Mouse (Mus musculus) forebrain, embryonic 10.5 days (tissue): Measurements from ENCODE around the gene Ina. TPM values are rescaled to one million over a fixed set of nuclear protein-coding genes. Genes with fewer than 3 reads are reported as not detected.
"Not testable (repeated sequence)": the region's sequence is repeated elsewhere in the genome, so short reads cannot be mapped to it uniquely, and the experiment has no call there.

Experiments
- DNase-seq: peaks from one replicate; pipeline ENCODE4 v3.0.0-alpha.2; 2017; ENCODE audit warnings: low spot score; ENCODE audit errors: extremely low spot score
- H3K27ac ChIP-seq: fragments of 300-500 bp; sonication (generic); 2 replicates; pipeline ENCODE4 v1.5.1; 2016; ENCODE audit warnings: mild to moderate bottlenecking
- H3K27me3 ChIP-seq: fragments of 300-500 bp; sonication (generic); 2 replicates; pipeline ENCODE4 v1.6.1; 2016; ENCODE audit warnings: mild to moderate bottlenecking; ENCODE audit not compliant: poor library complexity, severe bottlenecking
- H3K36me3 ChIP-seq: fragments of 300-500 bp; sonication (generic); replicated peaks from 2 replicates; pipeline ENCODE4 v1.6.1; 2016; ENCODE audit warnings: mild to moderate bottlenecking, moderate library complexity
- H3K4me1 ChIP-seq: fragments of 300-500 bp; sonication (generic); 2 replicates; pipeline ENCODE4 v1.6.1; 2016
- H3K4me3 ChIP-seq: fragments of 300-500 bp; sonication (generic); 2 replicates; pipeline ENCODE4 v1.5.1; 2016; ENCODE audit warnings: mild to moderate bottlenecking, moderate library complexity
- H3K9me3 ChIP-seq: fragments of 300-500 bp; sonication (generic); 2 replicates; pipeline ENCODE4 v1.6.1; 2016; ENCODE audit warnings: mild to moderate bottlenecking, moderate library complexity
- WGBS: fragments of 180-500 bp; shearing (Covaris S2); methylation state at CpG from one replicate; pipeline ENCODE4 v1.1.7; 2016; 5-methylcytosine and 5-hydroxymethylcytosine counted together
- polyA plus RNA-seq: library from polyadenylated mRNA; unstranded; fragments of >200 nt; fragmentation: Nextera tagmentation; extraction: Ambion mirVana; gene quantifications from 2 replicates; pipeline ENCODE4 v1.2.1, GENCODE M21; 2016

Ina gene
- polyA plus RNA-seq, 1 experiment from 2014 or later = 15.8 TPM

DNA sequence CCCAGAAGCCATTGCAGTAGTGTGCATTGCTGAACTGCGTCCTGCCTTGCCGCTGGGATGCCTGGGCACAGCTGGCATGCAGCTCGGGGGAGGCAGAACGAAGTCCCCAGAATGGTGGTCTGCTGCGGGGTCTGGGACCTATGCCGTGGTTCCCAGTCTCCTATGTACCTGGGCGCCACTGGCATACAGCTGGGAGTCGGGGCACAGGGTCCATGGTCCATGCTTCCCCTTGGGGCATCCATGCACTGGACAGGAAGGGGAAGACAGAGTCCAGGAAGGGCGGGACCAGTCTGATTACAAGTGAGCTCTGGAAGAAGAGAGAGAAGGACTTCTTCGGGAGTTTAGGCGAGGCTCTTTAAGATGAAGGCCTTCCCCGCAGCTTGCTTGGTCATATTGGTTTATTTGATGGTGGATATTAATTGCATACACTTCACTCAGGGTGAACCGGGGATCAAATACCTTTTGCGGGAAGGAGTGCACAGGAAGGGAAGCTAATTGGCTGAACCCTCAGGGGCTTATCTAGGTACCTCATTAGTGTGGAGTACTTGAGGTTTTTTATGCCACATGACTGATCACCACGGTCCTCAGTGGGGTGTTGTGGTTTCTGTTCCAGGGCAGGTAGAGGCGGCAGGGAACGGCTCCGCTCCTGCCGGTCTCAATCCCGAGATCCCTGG lies 24.9 kb upstream of the Ina start:
- WGBS = 89% methylated on average over 20 of the region's 20 CpGs
- DNase-seq = no peak
- no peak overlapping the region for H3K4me3 ChIP-seq
- H3K4me1 ChIP-seq = peaks cover 31% of the 10 kb centered on the region
- peak overlapping the region; percentile 25; the same call in 1 of the 2 replicates for H3K27ac ChIP-seq
- H3K9me3 ChIP-seq = no peaks in the 10 kb centered on the region
- H3K27me3 ChIP-seq = no peaks in the 10 kb centered on the region
- no peaks in the 10 kb centered on the region for H3K36me3 ChIP-seq

DNA sequence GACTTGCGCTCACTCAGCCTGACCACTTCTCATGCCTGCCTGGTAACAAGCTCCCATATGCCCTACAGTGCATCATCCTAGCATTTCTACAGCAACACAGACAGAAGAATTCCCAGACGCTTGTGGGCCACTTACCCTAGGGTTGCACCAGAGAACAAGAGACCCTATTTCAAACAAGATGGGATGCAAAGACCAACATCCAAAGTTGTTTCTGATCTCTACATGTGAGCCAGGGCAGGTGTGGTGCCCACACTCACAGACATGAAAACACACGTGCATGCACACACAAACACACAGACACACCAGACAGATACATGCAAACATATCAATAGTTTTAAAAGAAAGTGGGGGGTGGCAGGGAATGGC lies 24.4 kb upstream of the Ina start:
- Histone ChIP-seq H3K27me3 (no peaks in the 10 kb centered on the region), H3K9me3 (no peaks in the 10 kb centered on the region), H3K36me3 (no peaks in the 10 kb centered on the region), H3K27ac (0 out of 2 replicates have a peak overlapping the region, but pooled peaks have one; percentile 25), H3K4me3 (no peak overlapping the region), H3K4me1 (peaks cover 28% of the 10 kb centered on the region)
- 88% methylated on average over 3 of the region's 3 CpGs for WGBS
- DNase-seq = no peak

DNA sequence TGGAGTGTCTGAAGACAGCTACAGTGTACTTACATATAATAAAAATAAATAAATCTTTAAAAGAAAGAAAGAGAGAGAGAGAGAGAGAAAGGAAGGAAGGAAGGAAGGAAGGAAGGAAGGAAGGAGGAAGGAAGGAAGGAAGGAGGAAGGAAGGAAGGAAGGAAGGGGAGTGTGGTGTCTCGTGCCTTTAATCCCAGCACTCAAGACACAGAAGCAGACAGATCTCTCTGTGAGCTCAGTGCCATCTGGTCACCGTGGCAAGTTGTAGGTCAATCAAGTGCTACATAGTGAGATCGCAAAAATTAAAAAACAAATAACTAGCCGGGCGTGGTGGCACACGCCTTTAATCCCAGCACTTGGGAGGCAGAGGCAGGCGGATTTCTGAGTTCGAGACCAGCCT lies 23.9 kb upstream of the Ina start:
- peaks cover 28% of the 10 kb centered on the region for H3K4me1 ChIP-seq
- H3K36me3 ChIP-seq, H3K9me3 ChIP-seq, H3K27ac ChIP-seq, DNase-seq, H3K27me3 ChIP-seq, H3K4me3 ChIP-seq: not testable (repeated sequence)
- 80% methylated on average over 8 of the region's 8 CpGs for WGBS

DNA sequence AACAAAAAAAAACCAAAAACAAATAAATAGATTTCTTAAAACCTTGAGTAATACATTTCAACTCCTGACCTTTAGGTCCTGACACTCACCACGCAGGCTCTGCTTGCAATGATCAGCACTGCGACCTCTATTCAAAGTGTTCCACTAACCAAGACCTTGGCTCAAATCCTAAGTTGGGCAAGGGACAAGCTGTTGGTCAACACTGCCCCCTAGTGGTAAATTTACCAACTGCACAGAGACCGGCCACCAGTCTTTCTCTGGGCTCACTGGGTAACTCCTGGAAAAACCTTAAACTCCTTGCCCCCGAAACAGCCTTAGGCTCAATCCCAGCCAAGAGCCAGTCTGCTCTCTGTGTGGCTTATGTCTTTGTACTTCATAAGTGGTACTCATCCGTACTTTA lies 23.4 kb upstream of the Ina start:
- DNase-seq = peak; percentile 82
- Histone ChIP-seq H3K4me3 (no peak overlapping the region), H3K27me3 (no peaks in the 10 kb centered on the region), H3K9me3 (no peaks in the 10 kb centered on the region), H3K27ac (no peak overlapping the region), H3K4me1 (peaks cover 28% of the 10 kb centered on the region), H3K36me3 (no peaks in the 10 kb centered on the region)
- WGBS = 23% methylated on average over 5 of the region's 5 CpGs

DNA sequence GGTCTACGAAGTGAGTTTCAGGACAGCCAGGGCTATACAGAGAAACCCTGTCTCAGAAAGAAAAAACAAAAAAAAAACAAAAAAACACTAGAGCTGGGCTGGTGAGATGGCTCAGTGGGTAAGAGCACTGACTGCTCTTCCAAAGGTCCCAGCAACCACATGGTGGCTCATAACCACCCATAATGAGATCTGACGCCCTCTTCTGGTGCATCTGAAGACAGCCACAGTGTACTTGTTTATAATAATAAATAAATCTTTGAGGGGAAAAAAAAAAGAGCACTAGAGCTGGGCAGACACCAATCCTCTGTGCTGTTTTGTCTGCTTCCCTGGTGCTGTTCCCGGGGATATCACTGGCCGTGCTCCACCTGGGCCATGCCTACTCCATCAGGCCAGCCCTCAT lies 22.2 kb upstream of the Ina start:
- not testable (repeated sequence) for DNase-seq, H3K4me3 ChIP-seq, H3K9me3 ChIP-seq, H3K27me3 ChIP-seq, H3K27ac ChIP-seq, H3K36me3 ChIP-seq
- H3K4me1 ChIP-seq = peaks cover 28% of the 10 kb centered on the region
- 77% methylated on average over 4 of the region's 4 CpGs for WGBS

DNA sequence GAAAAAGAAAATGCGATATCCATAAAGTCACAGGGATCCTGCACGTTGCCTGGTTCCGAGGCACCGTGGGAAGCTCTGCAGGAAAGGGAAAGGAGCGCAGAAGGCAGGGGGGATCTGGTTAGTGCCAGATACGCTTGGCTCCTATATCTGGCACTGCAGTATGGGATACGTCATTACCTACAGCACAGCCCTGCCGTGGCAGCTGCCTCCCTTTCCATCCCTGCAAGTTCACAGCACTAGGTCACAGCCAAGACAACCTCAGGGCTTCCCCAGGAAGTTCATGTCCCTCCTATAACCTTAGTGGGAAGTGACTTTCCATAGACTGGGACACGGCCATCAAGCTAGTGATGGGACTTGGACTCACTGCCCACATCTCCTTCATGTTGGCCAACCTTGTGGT lies 18.4 kb upstream of the Ina start:
- 90% methylated on average over 9 of the region's 9 CpGs for WGBS
- H3K27me3 ChIP-seq = no peaks in the 10 kb centered on the region
- H3K27ac ChIP-seq = no peak overlapping the region
- no peaks in the 10 kb centered on the region for H3K36me3 ChIP-seq
- no peaks in the 10 kb centered on the region for H3K4me1 ChIP-seq
- no peak overlapping the region for H3K4me3 ChIP-seq
- no peak for DNase-seq
- no peaks in the 10 kb centered on the region for H3K9me3 ChIP-seq

DNA sequence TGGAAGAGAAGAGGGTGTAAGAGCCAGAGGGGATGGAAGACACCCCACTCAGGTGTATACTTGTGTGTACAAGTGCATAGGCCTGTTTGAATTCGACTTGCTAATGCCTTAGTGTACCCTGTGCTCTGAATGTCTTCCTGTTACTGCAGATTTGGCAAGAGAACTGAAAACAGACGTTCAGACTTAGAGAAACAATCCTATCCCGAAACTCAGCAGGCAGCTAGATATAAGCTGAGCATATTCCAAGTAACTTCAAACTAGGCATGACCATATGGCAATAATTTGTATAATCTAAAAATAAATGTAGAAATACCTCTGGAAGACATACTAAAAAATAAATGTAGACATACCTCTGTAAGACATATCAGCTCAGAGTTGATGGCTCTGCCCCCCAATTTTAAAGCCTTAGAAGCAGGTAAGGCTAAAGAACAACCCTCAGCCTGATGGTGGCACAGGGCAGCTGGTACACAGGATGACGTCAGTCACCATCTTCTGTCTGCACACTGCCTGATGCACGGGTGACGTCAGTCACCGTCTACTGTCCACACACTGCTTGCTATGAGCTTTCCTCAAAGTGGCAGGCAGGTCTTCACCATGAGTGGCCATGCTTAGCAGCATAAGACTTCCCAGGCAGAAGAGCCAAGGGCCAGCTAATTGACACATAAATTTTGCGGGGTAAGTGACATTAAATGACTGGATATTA lies 16.2 kb upstream of the Ina start:
- no peak overlapping the region for H3K4me3 ChIP-seq
- H3K9me3 ChIP-seq = no peaks in the 10 kb centered on the region
- no peaks in the 10 kb centered on the region for H3K36me3 ChIP-seq
- WGBS = 89% methylated on average over 8 of the region's 8 CpGs
- H3K27ac ChIP-seq = no peak overlapping the region
- no peaks in the 10 kb centered on the region for H3K27me3 ChIP-seq
- DNase-seq = no peak
- H3K4me1 ChIP-seq = no peaks in the 10 kb centered on the region

DNA sequence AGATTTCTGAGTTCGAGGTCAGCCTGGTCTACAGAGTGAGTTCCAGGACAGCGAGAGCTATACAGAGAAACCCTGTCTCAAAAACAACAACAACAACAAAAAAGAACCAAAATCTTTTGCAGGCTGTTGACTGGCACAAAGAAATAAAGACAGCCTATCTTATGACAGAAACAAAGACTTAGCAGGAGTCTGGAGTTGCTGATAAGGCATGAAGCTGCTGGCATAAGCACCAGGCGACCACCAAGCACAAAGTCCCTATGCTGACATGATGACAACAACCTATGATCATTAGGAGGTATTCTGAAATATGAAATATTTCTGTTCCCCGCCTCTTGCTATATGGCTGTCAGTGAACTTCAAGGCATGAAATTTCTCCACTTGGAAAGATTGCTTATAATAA lies 15.5 kb upstream of the Ina start:
- WGBS = 89% methylated on average over 4 of the region's 4 CpGs
- no peaks in the 10 kb centered on the region for H3K36me3 ChIP-seq

DNA sequence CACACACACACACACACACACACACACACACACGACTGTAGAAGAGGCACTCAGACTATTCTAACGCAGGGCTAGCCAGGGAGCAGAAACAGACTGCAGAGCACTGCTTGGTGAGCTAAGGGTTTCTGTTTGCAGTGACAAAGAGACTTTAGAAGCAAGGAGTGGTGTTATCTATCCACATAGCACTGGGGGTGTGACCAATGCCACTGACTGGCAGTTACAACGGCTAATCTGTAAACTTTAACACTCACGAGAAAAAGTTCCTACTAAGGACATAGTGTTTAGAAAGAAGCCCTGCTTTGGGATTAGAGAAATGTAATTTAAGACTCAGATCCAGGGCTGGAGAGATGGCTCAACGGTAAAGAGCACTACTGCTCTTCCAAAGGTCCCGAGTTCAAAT lies 14.7 kb upstream of the Ina start:
- H3K27ac ChIP-seq = no peak overlapping the region
- WGBS = 92% methylated on average over 6 of the region's 6 CpGs
- no peaks in the 10 kb centered on the region for H3K36me3 ChIP-seq
- H3K9me3 ChIP-seq = no peaks in the 10 kb centered on the region
- H3K4me1 ChIP-seq = no peaks in the 10 kb centered on the region
- no peak for DNase-seq
- H3K4me3 ChIP-seq = no peak overlapping the region
- no peaks in the 10 kb centered on the region for H3K27me3 ChIP-seq

More for the DNA sequence above, 15.5 kb upstream of the Ina start:
- Histone ChIP-seq H3K27ac (no peak overlapping the region), H3K9me3 (no peaks in the 10 kb centered on the region), H3K4me3 (no peak overlapping the region), H3K27me3 (no peaks in the 10 kb centered on the region), H3K4me1 (no peaks in the 10 kb centered on the region)
- no peak for DNase-seq

DNA sequence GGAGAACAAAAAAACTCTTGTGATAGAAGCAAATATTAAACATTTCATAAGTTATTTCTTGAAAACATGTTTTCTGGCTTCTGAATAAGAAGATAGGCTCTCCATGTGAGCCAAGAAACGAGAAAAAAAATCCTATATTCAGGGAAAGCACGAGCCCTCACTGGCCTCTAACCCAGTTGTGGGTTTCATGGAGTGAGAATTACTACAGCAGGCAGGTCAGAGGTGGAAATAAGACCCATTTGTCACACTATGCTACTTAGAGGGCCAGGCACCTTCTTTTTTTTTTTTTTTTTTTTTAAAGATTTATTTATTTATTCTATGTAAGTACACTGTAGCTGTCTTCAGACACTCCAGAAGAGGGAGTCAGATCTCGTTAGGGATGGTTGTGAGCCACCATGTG lies 14.1 kb upstream of the Ina start:
- not testable (repeated sequence) for H3K4me3 ChIP-seq, DNase-seq, H3K36me3 ChIP-seq, H3K9me3 ChIP-seq, H3K27ac ChIP-seq, H3K4me1 ChIP-seq, H3K27me3 ChIP-seq
- WGBS = 85% methylated on average over 3 of the region's 3 CpGs

DNA sequence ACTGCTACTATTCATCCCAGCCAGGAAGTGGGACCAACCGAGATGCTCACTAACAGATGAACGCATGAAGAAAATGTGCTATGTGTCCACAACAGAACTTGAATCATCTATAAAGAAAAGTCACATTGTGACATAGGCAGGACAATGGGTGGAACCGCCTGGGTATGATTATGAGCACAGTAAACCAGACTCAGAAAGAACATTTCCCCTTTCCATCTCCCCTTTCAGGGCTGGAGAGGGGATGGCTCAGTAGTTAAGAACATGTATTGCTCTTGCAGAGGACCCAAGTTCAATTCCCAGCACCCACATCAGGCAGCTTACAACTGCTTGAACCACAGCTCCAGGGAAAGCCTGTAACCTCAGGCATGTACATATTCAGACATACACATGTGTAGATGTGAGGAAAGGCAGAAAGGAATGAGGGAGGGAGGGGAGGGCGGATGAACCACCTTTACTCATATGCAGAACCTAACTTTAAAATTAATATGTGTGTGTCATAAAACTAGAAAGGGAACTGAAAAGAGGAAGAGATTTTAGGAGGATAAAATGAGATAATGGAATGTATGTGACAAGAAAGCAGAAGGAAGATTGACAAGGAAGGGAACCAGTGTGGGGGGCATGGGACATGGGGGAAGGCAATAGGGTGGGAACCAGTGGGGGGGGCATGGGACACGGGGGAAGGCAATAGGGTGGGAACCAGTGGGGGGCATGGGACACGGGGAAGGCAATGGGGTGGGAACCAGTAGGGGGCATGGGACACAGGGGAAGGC lies 10.6 kb upstream of the Ina start:
- H3K4me1 ChIP-seq = no peaks in the 10 kb centered on the region
- H3K36me3 ChIP-seq = no peaks in the 10 kb centered on the region
- H3K9me3 ChIP-seq = no peaks in the 10 kb centered on the region
- WGBS = 82% methylated on average over 6 of the region's 6 CpGs
- no peak overlapping the region for H3K27ac ChIP-seq
- no peak overlapping the region for H3K4me3 ChIP-seq
- no peaks in the 10 kb centered on the region for H3K27me3 ChIP-seq
- DNase-seq = no peak

DNA sequence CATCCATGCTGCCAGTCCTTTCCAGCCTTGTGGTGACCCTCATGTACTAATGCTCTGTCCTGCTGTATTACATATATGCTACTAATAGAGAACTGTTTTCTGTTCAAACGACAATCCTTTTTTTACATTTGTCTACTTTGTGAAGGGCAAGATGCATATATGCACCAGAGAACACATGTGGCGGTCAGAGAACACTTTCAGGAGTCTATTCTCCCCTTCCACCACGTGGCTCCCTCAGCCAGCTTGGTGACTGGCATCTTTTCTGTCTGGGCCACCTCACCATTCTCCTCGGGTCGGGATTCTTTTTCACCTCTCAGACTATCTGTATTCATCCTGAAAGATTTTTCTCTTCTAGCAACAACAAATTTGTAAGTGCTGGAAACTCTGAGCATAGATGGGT lies 8.6 kb upstream of the Ina start:
- Histone ChIP-seq H3K36me3 (no peaks in the 10 kb centered on the region), H3K27ac (no peak overlapping the region), H3K9me3 (no peaks in the 10 kb centered on the region), H3K4me3 (no peak overlapping the region), H3K27me3 (no peaks in the 10 kb centered on the region), H3K4me1 (no peaks in the 10 kb centered on the region)
- WGBS = 57% methylated on average over 5 of the region's 5 CpGs
- DNase-seq = no peak

DNA sequence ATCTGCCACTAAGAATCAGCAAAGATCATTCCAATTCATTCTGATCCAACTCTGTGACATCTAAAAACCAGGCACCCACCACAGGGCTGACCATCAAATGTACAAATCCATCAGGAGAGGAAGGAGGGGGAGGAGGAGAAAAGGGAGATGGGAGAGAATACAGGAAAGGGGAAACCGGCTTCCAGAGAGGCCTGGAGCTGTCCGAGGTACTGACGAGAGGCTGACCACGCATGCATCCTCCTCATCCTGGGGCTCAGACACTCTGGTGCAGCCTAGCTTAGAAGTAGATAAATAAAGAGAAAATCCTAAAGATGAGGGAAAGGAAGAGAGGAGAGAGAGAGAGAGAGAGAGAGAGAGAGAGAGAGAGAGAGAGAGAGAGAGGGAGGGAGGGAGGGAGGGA lies 8.2 kb upstream of the Ina start:
- Histone ChIP-seq H3K9me3 (no peaks in the 10 kb centered on the region), H3K4me1 (no peaks in the 10 kb centered on the region), H3K36me3 (no peaks in the 10 kb centered on the region), H3K27ac (no peak overlapping the region), H3K27me3 (no peaks in the 10 kb centered on the region), H3K4me3 (no peak overlapping the region)
- WGBS = 2% methylated on average over 4 of the region's 4 CpGs
- DNase-seq = no peak
